Mouse (Mus musculus) stomach, postnatal 0 days (tissue): ENCODE measurements around the gene Sprtn. TPM values are rescaled to one million over a fixed set of nuclear protein-coding genes. Genes with fewer than 3 reads are reported as not detected.

ENCODE experiments used
- ATAC-seq: fragments of 200-750 bp; cut with Nextera tagmentation; 2 replicates; pipeline ENCODE4 v1.8.0; 2017; ENCODE audit not compliant: low FRiP score, low TSS enrichment
- DNase-seq: peaks from one replicate; pipeline ENCODE4 v3.0.0-alpha.2; 2016; ENCODE audit warnings: low spot score
- H3K27ac ChIP-seq: fragments of 300-500 bp; sonication (generic); replicated peaks from 2 replicates; pipeline ENCODE4 v1.5.1; 2014; ENCODE audit warnings: mild to moderate bottlenecking, control low read depth
- H3K27me3 ChIP-seq: fragments of 300-500 bp; sonication (generic); 2 replicates; pipeline ENCODE4 v1.6.1; 2014; ENCODE audit warnings: low read length; ENCODE audit not compliant: control insufficient read depth, insufficient read depth
- H3K36me3 ChIP-seq: fragments of 300-500 bp; sonication (generic); 2 replicates; pipeline ENCODE4 v1.6.1; 2014; ENCODE audit warnings: low read length, mixed read lengths; ENCODE audit not compliant: control insufficient read depth, insufficient read depth
- H3K4me1 ChIP-seq: fragments of 300-500 bp; sonication (generic); replicated peaks from 2 replicates; pipeline ENCODE4 v1.6.1; 2014; ENCODE audit warnings: antibody characterized with exemption; ENCODE audit not compliant: control insufficient read depth, insufficient read depth
- H3K4me2 ChIP-seq: fragments of 300-500 bp; sonication (generic); replicated peaks from 2 replicates; pipeline ENCODE4 v1.6.1; 2014; ENCODE audit warnings: low read depth, mild to moderate bottlenecking, control low read depth, moderate library complexity
- H3K4me3 ChIP-seq: fragments of 300-500 bp; sonication (generic); 2 replicates; pipeline ENCODE4 v1.5.1; 2014; ENCODE audit warnings: low read depth, low read length, control low read depth
- H3K9ac ChIP-seq: fragments of 300-500 bp; sonication (generic); 2 replicates; pipeline ENCODE4 v1.6.1; 2014; ENCODE audit warnings: mild to moderate bottlenecking, low read length, control low read depth, mixed read lengths
- H3K9me3 ChIP-seq: fragments of 300-500 bp; sonication (generic); 2 replicates; pipeline ENCODE4 v1.6.1; 2016; ENCODE audit warnings: low read length; ENCODE audit not compliant: control insufficient read depth
- CTCF ChIP-seq: IDR thresholded peaks from 2 replicates; pipeline ENCODE4 v1.5.1; 2016; ENCODE audit warnings: antibody characterized with exemption, low read depth, mild to moderate bottlenecking, moderate library complexity
- EP300 ChIP-seq: optimal IDR thresholded peaks from 2 replicates; pipeline ENCODE3; 2016; ENCODE audit warnings: antibody characterized with exemption
- WGBS: fragments of 180-500 bp; shearing (Covaris S2); extraction: QIAGEN DNeasy Blood & Tissue Kit; methylation state at CpG from one replicate; pipeline ENCODE4 v1.1.7; 2014; 5-methylcytosine and 5-hydroxymethylcytosine counted together
- polyA plus RNA-seq: library from polyadenylated mRNA; unstranded; fragments of >200 nt; fragmentation: Nextera tagmentation; extraction: Ambion mirVana; gene quantifications from 2 replicates; pipeline ENCODE4 v1.2.1, GENCODE M21; 2015

Gene Sprtn
- polyA plus RNA-seq, 1 experiment from 2014 or later = 5.0 TPM

- no peak overlapping the region for H3K4me3 ChIP-seq
- no peak overlapping the region for H3K27ac ChIP-seq
- no peak overlapping the region for H3K9ac ChIP-seq
- 89% methylated on average over 4 of the region's 4 CpGs for WGBS
- no peaks in the 10 kb centered on the region for H3K9me3 ChIP-seq
- 0 out of 2 replicates have a peak, but pooled peaks cover 5% of the 10 kb centered on the region for H3K36me3 ChIP-seq
- no peak for ATAC-seq
- no peak for DNase-seq
- no peaks in the 10 kb centered on the region for H3K27me3 ChIP-seq
- no peaks in the 10 kb centered on the region for H3K4me1 ChIP-seq
- no peak for TF ChIP-seq EP300
- TF ChIP-seq CTCF = no peak
- H3K4me2 ChIP-seq = no peak overlapping the region
Observed at GRCm38 (mm10) chr8:124937293-124937692, 39.6 kb downstream of the Sprtn start.

GRCm38 (mm10) chr8:124943801-124944200, 46.1 kb downstream of the Sprtn start:
- H3K36me3 ChIP-seq = 0 out of 2 replicates have a peak, but pooled peaks cover 5% of the 10 kb centered on the region
- H3K27me3 ChIP-seq = no peaks in the 10 kb centered on the region
- TF ChIP-seq EP300 (no peak), CTCF (no peak)
- no peak overlapping the region for H3K4me3 ChIP-seq
- no peaks in the 10 kb centered on the region for H3K9me3 ChIP-seq
- H3K27ac ChIP-seq = no peak overlapping the region
- H3K4me1 ChIP-seq = no peaks in the 10 kb centered on the region; the same call in 1 of the 2 replicates
- no peak overlapping the region for H3K4me2 ChIP-seq
- DNase-seq (no peak), ATAC-seq (no peak)
- WGBS = 87% methylated on average over 6 of the region's 6 CpGs
- no peak overlapping the region for H3K9ac ChIP-seq

GRCm38 (mm10) chr8:124944406-124944805, 46.7 kb downstream of the Sprtn start:
- H3K9ac ChIP-seq = no peak overlapping the region
- no peak for TF ChIP-seq CTCF
- TF ChIP-seq EP300 = no peak
- 0 out of 2 replicates have a peak, but pooled peaks cover 5% of the 10 kb centered on the region for H3K36me3 ChIP-seq
- WGBS = 62% methylated on average over 7 of the region's 7 CpGs
- no peak overlapping the region for H3K4me3 ChIP-seq
- no peaks in the 10 kb centered on the region for H3K9me3 ChIP-seq
- no peaks in the 10 kb centered on the region for H3K27me3 ChIP-seq
- H3K4me1 ChIP-seq = no peaks in the 10 kb centered on the region; the same call in 1 of the 2 replicates
- ATAC-seq (no peak), DNase-seq (no peak)
- H3K4me2 ChIP-seq = no peak overlapping the region
- H3K27ac ChIP-seq = no peak overlapping the region

- H3K9ac ChIP-seq = peak overlapping the region; percentile 89
- WGBS = under 1% methylated on average over 61 of the region's 67 CpGs
- peak; percentile 16; the same call in 1 of the 2 replicates for ATAC-seq
- peak; percentile 62 for DNase-seq
- H3K27ac ChIP-seq = peak overlapping the region; percentile 98
- TF ChIP-seq EP300 = no peak
- no peak for TF ChIP-seq CTCF
- no peaks in the 10 kb centered on the region for H3K9me3 ChIP-seq
- H3K36me3 ChIP-seq = no peaks in the 10 kb centered on the region
- peak overlapping the region; percentile 79 for H3K4me3 ChIP-seq
- H3K27me3 ChIP-seq = no peaks in the 10 kb centered on the region
- H3K4me2 ChIP-seq = peak overlapping the region; percentile 94
- peaks cover 3% of the 10 kb centered on the region; the same call in 1 of the 2 replicates for H3K4me1 ChIP-seq
Observed at GRCm38 (mm10) chr8:124947865-124948732, 50.4 kb downstream of the Sprtn start.

- H3K27me3 ChIP-seq = no peaks in the 10 kb centered on the region
- WGBS = 0% methylated on average over 22 of the region's 62 CpGs
- peak overlapping the region; percentile 94 for H3K4me2 ChIP-seq
- H3K9me3 ChIP-seq = no peaks in the 10 kb centered on the region
- peak overlapping the region; percentile 98 for H3K27ac ChIP-seq
- peak; percentile 31 for DNase-seq
- H3K9ac ChIP-seq = peak overlapping the region; percentile 89
- peak; percentile 9; the same call in 1 of the 2 replicates for ATAC-seq
- peaks cover 3% of the 10 kb centered on the region; the same call in 1 of the 2 replicates for H3K4me1 ChIP-seq
- H3K4me3 ChIP-seq = peak overlapping the region; percentile 79
- TF ChIP-seq EP300 = no peak
- no peak for TF ChIP-seq CTCF
- H3K36me3 ChIP-seq = no peaks in the 10 kb centered on the region
Observed at GRCm38 (mm10) chr8:124948733-124949111, 51.0 kb downstream of the Sprtn start.
